Mouse (Mus musculus): ENCODE data around the gene Agpat1. TPM values are rescaled to one million over a fixed set of nuclear protein-coding genes. Genes with fewer than 3 reads are reported as not detected.

The Agpat1 gene
- polyA plus RNA-seq, 1 experiment from 2014 or later: 54.8 TPM

DNA sequence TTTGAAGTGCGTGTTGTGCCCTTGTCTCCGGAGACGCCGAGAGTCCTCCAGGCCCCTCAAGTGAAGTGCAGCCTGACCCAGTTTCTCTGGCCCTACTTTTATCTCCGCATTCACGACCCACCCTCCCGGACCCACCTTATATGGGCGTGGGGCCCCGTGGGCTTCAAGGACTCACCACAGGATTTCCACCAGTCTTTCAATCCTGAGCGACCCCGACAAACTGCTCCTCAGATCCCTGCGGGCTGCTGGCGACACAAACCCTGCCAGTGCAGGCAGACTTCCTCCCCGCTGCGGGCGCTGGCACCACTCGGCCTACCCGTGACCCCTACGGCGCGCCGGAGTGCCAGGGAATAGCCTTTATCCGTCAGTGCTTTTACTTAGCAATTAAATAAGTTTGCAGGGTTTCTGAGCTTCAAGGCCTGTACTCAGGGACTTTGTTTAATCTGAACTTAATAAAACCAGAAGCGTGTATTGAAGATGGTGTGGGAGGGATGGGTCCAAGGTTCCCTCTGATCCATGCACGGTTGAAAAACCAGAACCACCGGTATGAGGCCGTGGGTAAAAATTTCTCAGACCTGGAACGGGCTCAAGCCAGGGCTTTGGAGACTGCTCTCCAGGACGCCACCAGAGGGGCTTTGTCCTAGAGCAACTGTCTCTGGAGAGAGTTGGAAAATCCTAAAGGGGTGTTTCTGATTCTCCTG, 24.0 kb downstream of the Agpat1 start, which contains the start of gene Ppt2:
TSS of gene Ppt2 (minus strand) at position 568 of the 701 bp plus-strand sequence.
- Histone ChIP-seq H3K4me3 (peak within 1 kb of the TSS; percentile 68), H3K4me2 (replicated peaks) (peak within 1 kb of the TSS; percentile 78), H3K27ac (peak within 1 kb of the TSS; percentile 89), H3K9ac (peak within 1 kb of the TSS; percentile 60), H3K4me1 (peaks cover 46% of the 10 kb centered on the region), H3K36me3 (peaks cover 11% of the 10 kb centered on the region), H3K9me3 (no peaks in the 10 kb centered on the region), H3K27me3 (peaks cover 38% of the 10 kb centered on the region)
- ATAC-seq (ENCODE audit: insufficient number of reproducible peaks, insufficient read depth, low FRiP score, low TSS enrichment): no peak
- 4% methylated on average over 29 of the region's 29 CpGs for WGBS

DNA sequence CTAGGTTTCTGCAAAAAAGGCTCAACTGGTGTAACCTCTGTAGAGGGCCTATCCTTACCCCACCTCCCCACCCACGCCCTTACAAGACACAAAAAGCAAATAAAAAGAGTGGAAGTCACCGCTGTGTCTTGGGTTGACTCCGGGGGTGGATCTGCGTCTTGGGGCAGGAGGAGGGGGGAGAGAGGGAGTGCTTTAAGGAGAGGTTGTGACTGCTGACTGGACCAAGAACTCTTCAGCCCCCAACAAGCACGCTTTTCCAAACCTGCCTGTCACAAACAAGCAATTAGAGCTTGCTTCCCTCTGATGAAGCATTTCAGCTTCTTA, 24.5 kb downstream of the Agpat1 start:
- peak overlapping the region; percentile 68 for H3K4me3 ChIP-seq
- peaks cover 46% of the 10 kb centered on the region for H3K4me1 ChIP-seq
- H3K9me3 ChIP-seq: no peaks in the 10 kb centered on the region
- WGBS: 36% methylated on average over 5 of the region's 5 CpGs
- H3K4me2 ChIP-seq (replicated peaks): peak overlapping the region; percentile 78
- H3K36me3 ChIP-seq: peaks cover 6% of the 10 kb centered on the region
- H3K27me3 ChIP-seq: peaks cover 43% of the 10 kb centered on the region
- H3K27ac ChIP-seq: peak overlapping the region; percentile 89
- no peak for ATAC-seq (ENCODE audit: insufficient number of reproducible peaks, insufficient read depth, low FRiP score, low TSS enrichment)
- H3K9ac ChIP-seq: peak overlapping the region; percentile 60; the same call in 1 of the 2 replicates

DNA sequence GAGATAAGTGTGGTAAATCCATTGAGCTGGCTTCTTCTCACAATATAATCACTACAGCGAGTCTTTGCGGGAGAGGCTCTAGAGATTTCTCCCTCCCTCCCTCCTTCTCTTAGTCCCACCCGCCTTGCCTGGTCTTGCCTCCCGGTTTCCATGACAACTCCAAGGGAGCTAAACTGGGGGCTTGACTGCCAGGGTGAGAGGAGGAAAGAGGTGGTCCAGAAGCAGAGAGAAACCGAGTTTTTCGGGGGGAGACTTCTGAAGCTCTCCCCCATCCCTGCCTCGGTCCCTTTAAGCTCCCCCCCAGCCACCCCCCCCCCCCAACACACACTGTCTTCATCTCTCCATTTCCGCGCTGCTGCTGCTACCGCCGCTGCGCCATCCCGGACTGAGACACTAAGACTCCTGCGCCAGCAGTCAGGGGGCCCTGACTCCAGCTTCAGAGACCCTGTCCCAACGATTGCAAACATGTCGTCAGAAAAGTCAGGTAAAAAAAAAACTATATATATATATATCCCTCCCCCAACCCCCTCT, 25.2 kb downstream of the Agpat1 start, which contains the start of gene Prrt1:
TSS of gene Prrt1 (plus strand) at position 313 of the 531 bp plus-strand sequence.
- Histone ChIP-seq H3K36me3 (no peaks in the 10 kb centered on the region), H3K27me3 (peaks cover 44% of the 10 kb centered on the region), H3K4me2 (replicated peaks) (peak within 1 kb of the TSS; percentile 78), H3K4me1 (peaks cover 46% of the 10 kb centered on the region), H3K4me3 (peak within 1 kb of the TSS; percentile 68), H3K9ac (peak within 1 kb of the TSS; percentile 60), H3K9me3 (no peaks in the 10 kb centered on the region), H3K27ac (peak within 1 kb of the TSS; percentile 89)
- WGBS: 2% methylated on average over 16 of the region's 16 CpGs
- no peak for ATAC-seq (ENCODE audit: insufficient number of reproducible peaks, insufficient read depth, low FRiP score, low TSS enrichment)

DNA sequence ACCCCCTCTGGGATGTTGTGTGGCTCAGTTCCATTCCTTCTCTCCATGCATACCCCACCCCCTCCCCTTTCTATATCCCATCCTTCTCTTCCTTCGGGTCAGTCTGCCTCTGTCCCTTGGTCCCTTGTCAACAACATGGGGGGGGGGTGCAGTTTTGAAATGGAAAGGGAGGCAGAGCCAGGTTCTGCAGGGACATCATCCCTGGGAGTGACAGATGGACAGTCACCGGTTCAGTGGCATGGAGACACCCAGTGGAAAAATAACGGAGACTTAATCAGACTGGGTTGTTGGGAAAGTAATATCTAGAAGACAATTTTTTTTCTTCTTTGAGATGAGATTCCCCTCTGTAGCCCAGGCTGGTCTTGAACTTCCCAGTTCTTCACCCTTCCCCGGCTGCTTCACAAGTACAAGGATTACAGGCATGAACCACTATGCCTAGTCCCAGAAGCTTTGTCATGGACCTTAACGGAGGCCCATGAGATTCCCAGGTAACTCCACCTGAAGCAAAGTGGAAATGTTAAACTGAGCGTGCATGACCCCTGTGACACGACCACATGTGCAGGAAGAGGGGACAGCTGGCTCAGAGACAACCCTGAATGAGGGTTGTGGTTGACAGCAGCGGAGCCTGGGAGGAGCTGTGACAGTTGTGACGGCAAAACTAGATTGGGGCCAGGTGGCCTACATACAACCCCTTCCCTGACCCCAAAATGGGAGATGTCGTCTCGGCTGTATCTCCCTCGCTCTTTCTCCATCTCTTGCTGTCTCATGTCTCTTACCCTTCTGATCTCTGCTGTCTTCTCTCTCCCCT, 25.9 kb downstream of the Agpat1 start:
- peaks cover 46% of the 10 kb centered on the region for H3K4me1 ChIP-seq
- WGBS: 13% methylated on average over 12 of the region's 12 CpGs
- H3K4me3 ChIP-seq: peak overlapping the region; percentile 68; the same call in 1 of the 2 replicates
- no peak for ATAC-seq (ENCODE audit: insufficient number of reproducible peaks, insufficient read depth, low FRiP score, low TSS enrichment)
- H3K9ac ChIP-seq: no peak overlapping the region
- H3K9me3 ChIP-seq: no peaks in the 10 kb centered on the region
- peaks cover 44% of the 10 kb centered on the region for H3K27me3 ChIP-seq
- H3K4me2 ChIP-seq (replicated peaks): peak overlapping the region; percentile 78
- no peak overlapping the region for H3K27ac ChIP-seq
- no peaks in the 10 kb centered on the region for H3K36me3 ChIP-seq

DNA sequence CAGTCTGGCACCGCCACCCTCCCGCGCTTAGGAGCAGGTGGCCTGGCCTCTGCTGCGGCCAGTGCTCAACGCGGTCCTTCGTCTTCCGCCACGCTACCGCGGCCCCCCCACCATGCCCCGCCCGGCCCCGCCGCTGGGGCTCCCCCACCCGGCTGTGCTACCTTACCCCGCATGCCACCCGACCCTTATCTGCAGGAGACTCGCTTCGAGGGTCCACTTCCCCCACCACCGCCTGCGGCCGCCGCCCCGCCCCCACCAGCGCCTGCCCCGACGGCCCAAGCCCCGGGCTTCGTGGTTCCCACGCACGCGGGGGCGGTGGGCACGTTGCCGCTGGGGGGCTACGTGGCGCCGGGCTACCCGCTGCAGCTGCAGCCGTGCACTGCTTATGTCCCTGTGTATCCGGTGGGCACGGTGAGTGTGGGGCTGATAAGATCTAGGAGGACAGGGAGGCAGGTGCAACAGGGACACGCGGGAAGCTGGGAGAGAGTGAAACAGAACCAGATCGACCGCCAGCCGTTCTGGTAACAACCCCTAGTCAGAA, 26.8 kb downstream of the Agpat1 start:
- peak overlapping the region; percentile 78 for H3K4me2 ChIP-seq (replicated peaks)
- peaks cover 44% of the 10 kb centered on the region for H3K27me3 ChIP-seq
- peak overlapping the region; percentile 34 for H3K4me3 ChIP-seq
- H3K9ac ChIP-seq: peak overlapping the region; percentile 27
- no peaks in the 10 kb centered on the region for H3K36me3 ChIP-seq
- no peak overlapping the region for H3K27ac ChIP-seq
- ATAC-seq (ENCODE audit: insufficient number of reproducible peaks, insufficient read depth, low FRiP score, low TSS enrichment): no peak
- peaks cover 46% of the 10 kb centered on the region for H3K4me1 ChIP-seq
- no peaks in the 10 kb centered on the region for H3K9me3 ChIP-seq
- 3% methylated on average over 48 of the region's 48 CpGs for WGBS

DNA sequence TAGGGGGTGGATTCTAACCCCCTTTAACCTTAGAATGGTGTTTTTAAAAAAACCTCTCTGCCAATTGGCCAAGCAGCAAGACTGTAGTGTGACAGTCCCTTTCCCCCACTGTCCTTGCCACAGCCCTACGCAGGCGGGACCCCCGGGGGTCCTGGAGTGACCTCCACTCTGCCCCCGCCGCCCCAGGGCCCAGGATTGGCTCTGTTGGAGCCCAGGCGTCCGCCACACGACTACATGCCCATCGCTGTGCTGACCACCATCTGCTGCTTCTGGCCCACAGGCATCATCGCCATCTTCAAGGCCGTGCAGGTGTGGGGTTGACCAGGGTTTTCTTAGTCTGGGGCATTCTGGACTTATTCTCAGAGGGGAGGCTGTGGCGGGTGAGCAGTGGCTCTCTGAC, 27.6 kb downstream of the Agpat1 start:
- H3K27me3 ChIP-seq: peaks cover 44% of the 10 kb centered on the region
- H3K27ac ChIP-seq: no peak overlapping the region
- H3K4me1 ChIP-seq: peaks cover 39% of the 10 kb centered on the region
- H3K9ac ChIP-seq: no peak overlapping the region
- WGBS: 6% methylated on average over 12 of the region's 12 CpGs
- peak overlapping the region; percentile 78 for H3K4me2 ChIP-seq (replicated peaks)
- no peaks in the 10 kb centered on the region for H3K9me3 ChIP-seq
- no peaks in the 10 kb centered on the region for H3K36me3 ChIP-seq
- no peak for ATAC-seq (ENCODE audit: insufficient number of reproducible peaks, insufficient read depth, low FRiP score, low TSS enrichment)
- peak overlapping the region; percentile 34 for H3K4me3 ChIP-seq

DNA sequence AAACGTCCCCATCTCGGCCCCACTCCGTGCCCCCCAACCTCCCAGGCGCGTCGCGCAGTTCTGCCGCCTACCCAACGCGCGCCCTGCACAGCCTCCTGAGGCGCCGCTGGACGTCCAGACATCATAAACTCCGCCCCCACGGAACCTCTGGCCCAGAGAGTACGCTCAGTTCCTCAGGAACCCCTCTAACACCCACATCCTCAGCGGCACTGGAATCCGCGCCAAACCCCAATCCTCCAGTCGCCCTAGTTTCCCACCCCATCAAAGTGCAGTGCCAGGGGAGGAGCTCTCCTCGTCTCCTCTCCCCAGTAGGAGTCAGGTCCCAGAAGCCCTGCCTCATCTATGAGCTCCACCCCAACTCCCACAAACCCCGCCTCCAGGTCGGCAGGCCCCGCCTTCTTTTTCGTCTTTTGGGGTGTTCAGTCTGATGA, 28.2 kb downstream of the Agpat1 start:
- ATAC-seq (ENCODE audit: insufficient number of reproducible peaks, insufficient read depth, low FRiP score, low TSS enrichment): 0 out of 2 replicates have a peak, but pooled peaks have one; percentile 16
- H3K4me1 ChIP-seq: peaks cover 39% of the 10 kb centered on the region

DNA sequence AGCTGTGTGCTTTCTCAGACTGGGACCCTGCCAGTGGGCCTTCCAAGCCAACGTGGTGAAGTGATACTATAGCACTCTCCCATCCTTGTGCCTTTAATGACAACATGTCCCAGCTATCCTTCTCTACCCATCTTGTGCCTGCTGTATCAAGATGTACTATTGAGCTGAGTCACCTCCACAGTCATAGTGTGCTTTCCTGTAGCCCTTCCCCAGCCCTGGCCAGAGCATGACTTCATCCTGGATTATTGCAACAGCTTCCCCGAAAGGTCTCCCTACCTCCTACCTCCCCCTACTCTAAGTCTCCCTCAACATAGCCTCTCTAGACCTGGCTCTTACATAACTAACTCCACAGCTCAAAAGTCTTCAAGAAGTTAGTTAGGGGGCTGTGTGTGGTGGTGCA, 31.6 kb downstream of the Agpat1 start:
- Histone ChIP-seq H3K9me3 (no peaks in the 10 kb centered on the region), H3K4me2 (replicated peaks) (no peak overlapping the region), H3K4me3 (no peak overlapping the region), H3K36me3 (no peaks in the 10 kb centered on the region), H3K27me3 (peaks cover 30% of the 10 kb centered on the region), H3K4me1 (peaks cover 15% of the 10 kb centered on the region), H3K9ac (no peak overlapping the region), H3K27ac (no peak overlapping the region)
- WGBS: 72% methylated on average over 2 of the region's 2 CpGs
- no peak for ATAC-seq (ENCODE audit: insufficient number of reproducible peaks, insufficient read depth, low FRiP score, low TSS enrichment)

More for the DNA sequence above, 28.2 kb downstream of the Agpat1 start:
- H3K4me3 ChIP-seq: peak overlapping the region; percentile 34
- H3K4me2 ChIP-seq (replicated peaks): peak overlapping the region; percentile 78
- H3K27me3 ChIP-seq: peaks cover 44% of the 10 kb centered on the region
- 2% methylated on average over 26 of the region's 26 CpGs for WGBS
- peak overlapping the region; percentile 47; the same call in 1 of the 2 replicates for H3K9ac ChIP-seq
- H3K27ac ChIP-seq: no peak overlapping the region
- H3K36me3 ChIP-seq: no peaks in the 10 kb centered on the region
- H3K9me3 ChIP-seq: no peaks in the 10 kb centered on the region

DNA sequence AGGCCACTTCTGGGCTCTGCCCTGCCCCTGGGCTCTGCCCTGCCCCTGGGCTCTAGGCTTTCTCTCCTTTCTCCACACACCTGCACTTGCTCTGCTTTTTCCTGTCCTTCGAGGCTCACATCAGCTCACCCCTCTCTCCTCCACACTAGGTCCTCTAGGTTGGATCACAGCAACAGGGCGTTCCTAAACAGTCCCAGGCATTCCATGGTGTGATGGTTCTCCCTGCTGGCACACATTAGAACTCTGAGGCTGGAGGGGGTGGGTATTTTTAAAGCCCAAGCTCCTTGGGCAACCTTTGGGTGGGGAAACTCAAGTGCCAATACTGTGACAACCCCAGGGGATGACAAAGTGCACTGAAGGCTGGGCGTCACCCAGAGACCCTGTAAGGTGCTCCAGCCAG, 33.4 kb downstream of the Agpat1 start:
- ATAC-seq (ENCODE audit: insufficient number of reproducible peaks, insufficient read depth, low FRiP score, low TSS enrichment): no peak
- H3K9ac ChIP-seq: no peak overlapping the region
- H3K9me3 ChIP-seq: no peaks in the 10 kb centered on the region
- no peak overlapping the region for H3K4me2 ChIP-seq (replicated peaks)
- no peak overlapping the region for H3K4me3 ChIP-seq
- WGBS: 72% methylated on average over 3 of the region's 3 CpGs
- H3K27ac ChIP-seq: no peak overlapping the region
- peaks cover 15% of the 10 kb centered on the region for H3K4me1 ChIP-seq
- peaks cover 12% of the 10 kb centered on the region for H3K27me3 ChIP-seq
- H3K36me3 ChIP-seq: no peaks in the 10 kb centered on the region

DNA sequence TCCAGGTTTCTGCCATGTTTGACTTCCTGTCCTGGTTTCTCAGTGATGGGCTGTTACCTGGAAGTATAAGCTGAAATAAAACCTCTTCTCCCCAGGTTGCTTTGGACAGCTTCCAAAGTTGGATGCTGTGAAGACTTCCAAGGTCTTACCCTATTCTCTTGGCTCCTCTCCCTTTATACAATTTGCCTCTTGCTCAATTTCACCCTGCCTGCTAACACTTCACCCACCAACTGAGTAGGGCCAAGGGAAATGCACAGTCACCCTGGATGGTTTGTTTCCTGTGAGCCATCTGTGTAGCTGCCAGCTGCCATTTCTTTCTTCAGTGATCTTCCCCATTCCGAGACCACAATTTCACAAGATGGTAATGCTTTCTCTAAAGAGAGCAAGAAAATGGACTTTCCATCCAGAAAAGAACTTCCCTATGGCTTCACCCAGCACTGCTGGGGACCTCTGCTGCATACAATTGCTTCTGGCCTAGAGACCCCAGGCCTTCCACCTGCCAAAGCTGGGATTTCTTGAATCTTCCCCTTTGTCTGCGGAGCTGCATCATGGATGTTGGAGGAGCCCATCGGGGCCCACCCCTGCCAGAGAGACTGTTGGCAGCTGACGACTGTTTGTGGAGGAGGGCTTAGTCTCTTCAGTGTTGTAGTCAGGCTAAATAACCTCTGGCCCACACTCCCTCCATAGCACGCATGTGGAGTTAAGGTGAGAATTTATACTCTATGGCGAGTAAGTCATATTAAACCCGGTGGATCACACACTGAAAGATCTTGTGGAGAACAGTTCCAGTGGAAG, 35.6 kb downstream of the Agpat1 start:
- Histone ChIP-seq H3K4me3 (no peak overlapping the region), H3K9ac (no peak overlapping the region), H3K27me3 (no peaks in the 10 kb centered on the region), H3K4me1 (peaks cover 17% of the 10 kb centered on the region), H3K36me3 (no peaks in the 10 kb centered on the region), H3K9me3 (no peaks in the 10 kb centered on the region), H3K4me2 (replicated peaks) (no peak overlapping the region), H3K27ac (no peak overlapping the region)
- ATAC-seq (ENCODE audit: insufficient number of reproducible peaks, insufficient read depth, low FRiP score, low TSS enrichment): no peak
- WGBS: 82% methylated on average over 7 of the region's 7 CpGs
